Mouse (Mus musculus) heart, adult 8-10 months (tissue): Measurements from ENCODE around the gene Zscan29. TPM values are rescaled to one million over a fixed set of nuclear protein-coding genes. Genes with fewer than 3 reads are reported as not detected.
"Not testable (repeated sequence)": the region's sequence is repeated elsewhere in the genome, so short reads cannot be mapped to it uniquely, and the experiment has no call there.

Source experiments
- DNase-seq: peaks from one replicate; pipeline ENCODE4 v3.0.0; 2022; ENCODE audit warnings: low spot score
- total RNA-seq, 4 experiments: library from RNA; stranded (reverse); gene quantifications; 2 replicates each; pipeline ENCODE4 v1.2.4; 2022

Zscan29 gene
- total RNA-seq, 4 experiments from 2014 or later: 6.0 to 6.6 (median 6.4) TPM

DNA sequence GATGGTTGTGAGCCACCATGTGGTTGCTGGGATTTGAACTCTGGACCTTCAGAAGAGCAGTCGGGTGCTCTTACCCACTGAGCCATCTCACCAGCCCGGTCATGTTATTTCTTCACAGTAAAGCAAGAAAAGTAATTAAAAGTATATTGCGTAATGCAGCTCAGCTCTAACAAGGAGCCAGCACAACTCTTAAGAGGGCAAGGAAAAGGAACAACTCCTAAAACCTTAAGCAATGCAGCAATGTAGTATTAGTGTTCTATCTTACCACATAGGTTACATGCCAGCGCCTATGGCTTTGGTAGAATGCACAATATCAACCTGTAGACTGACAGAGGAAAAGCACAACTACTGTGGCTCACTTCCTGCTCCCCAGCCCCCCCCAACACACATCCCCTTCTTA, 33.6 kb downstream of the Zscan29 start:
- DNase-seq: no peak

- no peak for DNase-seq
These were observed 38.1 kb downstream of the Zscan29 start for GRCm38 (mm10) chr2:121132822-121133221.

DNA sequence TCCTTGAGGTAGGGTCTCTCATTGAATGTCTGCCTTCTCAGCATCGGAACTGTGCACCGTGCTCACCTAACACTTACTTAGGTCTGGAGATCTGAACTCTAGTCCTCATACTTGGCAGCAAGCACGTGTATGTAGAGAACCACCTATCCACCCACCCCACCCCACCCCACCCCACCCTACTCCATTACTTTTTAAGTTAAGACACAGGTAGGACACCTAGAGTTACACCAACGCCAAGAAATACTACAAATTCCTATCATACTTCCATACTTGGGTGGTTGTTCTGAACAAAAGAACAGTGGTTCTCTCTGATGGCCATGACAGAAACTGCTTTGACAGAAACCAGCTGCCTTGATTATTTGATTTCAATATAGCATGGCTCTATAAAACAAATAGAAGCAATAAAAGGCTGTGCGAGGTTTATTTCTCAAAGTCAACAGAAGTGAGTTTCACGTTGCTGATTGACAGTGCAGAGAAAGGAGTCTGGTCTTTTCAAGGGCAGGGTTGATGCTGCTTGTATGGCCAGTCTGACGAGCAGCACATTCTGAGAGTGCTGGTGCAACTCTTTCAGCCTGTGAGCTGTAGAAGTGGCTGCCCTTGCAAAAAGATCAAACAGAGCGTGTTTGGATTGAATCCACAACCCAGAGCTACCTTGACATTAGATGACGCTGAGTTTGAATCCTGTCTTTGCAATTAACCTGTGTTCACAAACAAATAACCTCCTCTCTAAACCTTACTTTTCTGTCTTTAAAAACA, 41.9 kb downstream of the Zscan29 start:
- no peak for DNase-seq

DNA sequence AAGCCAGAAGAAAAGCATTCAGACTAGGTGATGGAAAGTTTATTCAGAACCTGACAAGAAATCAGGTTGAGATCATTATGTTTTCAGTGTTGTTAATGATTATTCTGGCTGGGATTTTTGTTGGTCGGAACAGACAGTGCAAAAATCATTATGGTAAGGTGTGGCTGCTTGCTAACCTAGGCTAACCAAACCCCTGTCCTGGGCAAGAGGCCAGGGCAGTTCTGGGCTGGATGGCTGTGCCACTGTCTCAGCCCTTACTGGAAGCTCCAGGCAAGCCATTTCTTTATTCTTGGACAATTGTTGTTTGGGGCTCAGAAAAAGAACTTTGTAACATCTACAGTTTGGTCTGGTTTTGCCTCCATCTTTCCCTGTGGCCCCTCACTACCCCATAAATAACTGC, 43.4 kb downstream of the Zscan29 start:
- no peak for DNase-seq

DNA sequence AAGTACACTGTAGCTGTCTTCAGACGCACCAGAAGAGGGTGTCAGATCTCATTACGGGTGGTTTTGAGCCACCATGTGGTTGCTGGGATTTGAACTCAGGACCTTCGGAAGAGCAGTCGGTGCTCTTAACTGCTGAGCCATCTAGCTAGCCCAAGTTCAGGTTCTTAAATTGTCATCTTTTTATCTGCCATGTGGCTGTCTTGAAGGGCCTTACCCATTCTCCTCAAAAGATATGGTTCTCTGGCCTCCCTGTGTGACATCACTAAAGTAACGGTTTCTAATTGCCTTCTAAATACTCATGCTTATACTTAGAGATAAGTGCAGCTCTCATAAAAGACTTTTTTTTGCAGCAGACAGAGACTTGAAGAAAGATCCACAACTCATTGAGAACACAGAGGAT, 44.6 kb downstream of the Zscan29 start:
- not testable (repeated sequence) for DNase-seq

GRCm38 (mm10) chr2:121119260-121119659, 51.7 kb downstream of the Zscan29 start:
- DNase-seq: no peak

DNA sequence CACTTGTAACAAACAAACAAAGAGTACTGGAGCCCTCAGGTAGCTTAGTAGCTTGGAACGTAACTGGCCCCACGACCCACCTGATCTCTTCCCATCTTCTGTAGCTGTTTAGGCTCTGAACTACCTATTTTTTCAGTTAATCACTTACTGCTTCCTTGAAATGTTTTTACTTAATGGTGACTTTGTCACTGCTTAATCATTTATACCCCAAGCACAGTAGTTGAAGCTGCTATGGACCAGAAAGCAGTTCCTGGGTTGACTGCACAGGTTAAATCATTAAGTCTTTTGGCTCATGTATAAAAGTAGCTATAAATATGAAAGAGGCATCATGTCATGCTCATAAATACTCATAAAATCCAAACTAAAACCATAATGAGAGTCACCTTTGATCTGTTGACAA, 55.5 kb downstream of the Zscan29 start:
- DNase-seq: no peak

- no peak for DNase-seq
These were observed 61.2 kb downstream of the Zscan29 start, which contains the start of gene Tgm7 for GRCm38 (mm10) chr2:121109695-121110094. TSS of gene Tgm7 (minus strand) at chr2:121109795.

Other genes starting within 250 kb of the Zscan29 start
- gene Ubr1, start 200.4 kb downstream of the Zscan29 start, total RNA-seq: 10 to 100 TPM; 21.2 to 25.4 (median 24.0) TPM
- 1 to 10 TPM; 3.7 to 4.7 (median 4.0) TPM for gene Tmem62, start 194.1 kb downstream of the Zscan29 start, total RNA-seq
- 10 to 100 TPM; 27.6 to 30.7 (median 29.5) TPM for gene Ccndbp1, start 162.7 kb downstream of the Zscan29 start, total RNA-seq
- gene Epb42, start 134.1 kb downstream of the Zscan29 start, total RNA-seq: under 1 TPM in 1 of 4 experiments, not detected in 3; 0.63 TPM
- gene Tgm5, start 85.3 kb downstream of the Zscan29 start, total RNA-seq: not detected
- gene Tgm7, start 61.3 kb downstream of the Zscan29 start, total RNA-seq: not detected
- 10 to 100 TPM in 2 of 4 experiments, 1 to 10 TPM in 2; 9.6 to 11.7 (median 10.3) TPM for gene Adal, start 30.7 kb downstream of the Zscan29 start, total RNA-seq
- 10 to 100 TPM in 3 of 4 experiments, 1 to 10 TPM in 1; 10.0 to 11.5 (median 10.3) TPM for gene Lcmt2, start 30.5 kb downstream of the Zscan29 start, total RNA-seq
- 10 to 100 TPM; 15.4 to 17.0 (median 15.8) TPM for gene Tubgcp4, start 471 bp downstream of the Zscan29 start, total RNA-seq
- 10 to 100 TPM; 30.3 to 39.2 (median 33.5) TPM for gene Trp53bp1, start 100.3 kb upstream of the Zscan29 start, total RNA-seq
- gene Map1a, start 118.5 kb upstream of the Zscan29 start, total RNA-seq: 1 to 10 TPM; 4.7 to 6.0 (median 5.2) TPM
- 100 to 1,000 TPM in 3 of 4 experiments, 10 to 100 TPM in 1; 88.4 to 110 (median 104) TPM for gene Ppip5k1, start 184.3 kb upstream of the Zscan29 start, total RNA-seq
- gene Ckmt1, start 186.6 kb upstream of the Zscan29 start, total RNA-seq: 1 to 10 TPM; 1.3 to 2.9 (median 2.2) TPM
- under 1 TPM in 1 of 4 experiments, not detected in 3; 0.09 TPM for gene Strc, start 216.0 kb upstream of the Zscan29 start, total RNA-seq
- 100 to 1,000 TPM; 104 to 129 (median 126) TPM for gene Pdia3, start 242.7 kb upstream of the Zscan29 start, total RNA-seq
- 1 to 10 TPM; 2.9 to 4.7 (median 3.2) TPM for gene Catsper2, start 242.7 kb upstream of the Zscan29 start, total RNA-seq